Comparison of ENCODE assay signal across 8 mouse cellular contexts in genomic region chr4:31824518-31825437, GRCm38 (mm10).
A peak's percentile ranks its signal among the peaks of the same experiment; 100 is the strongest.
DNase-seq lines count a peak whose midpoint lies in the region; ATAC-seq and TF ChIP-seq lines count a peak whose summit lies in the region.

No protein-coding gene starts in this region.

- no peak for ATAC-seq in heart, embryonic 12.5 days (ENCODE audit: insufficient number of reproducible peaks, low FRiP score)
- no peak for ATAC-seq in hindbrain, embryonic 14.5 days (ENCODE audit: low FRiP score)
- no peak for ATAC-seq in liver, embryonic 14.5 days (ENCODE audit: insufficient read depth)

- H3K27me3 ChIP-seq in heart, embryonic 12.5 days (replicated peaks) = no peaks in the 10 kb centered on the region
- no peaks in the 10 kb centered on the region for H3K27me3 ChIP-seq in hindbrain, embryonic 14.5 days (ENCODE audit: control insufficient read depth, insufficient read depth, low read length)
- H3K27me3 ChIP-seq in liver, embryonic 14.5 days (ENCODE audit: control insufficient read depth, insufficient read depth, low read length) = no peaks in the 10 kb centered on the region

- 43% methylated on average over 14 of the region's 14 CpGs for WGBS in heart, embryonic 12.5 days
- WGBS in bone marrow, adult 2 months = 25% methylated on average over 14 of the region's 14 CpGs
- WGBS in hindbrain, embryonic 14.5 days = 62% methylated on average over 14 of the region's 14 CpGs
- 59% methylated on average over 14 of the region's 14 CpGs for WGBS in liver, embryonic 14.5 days (ENCODE audit: insufficient replicate concordance)

- no peak for DNase-seq in heart, postnatal 36 days
- no peak for DNase-seq in hindbrain, embryonic 14.5 days (ENCODE audit: low spot score)
- DNase-seq in liver, embryonic 14.5 days (ENCODE audit: low read depth in 3 of 3, low spot score in 3 of 3) = no peak
- DNase-seq in adrenal gland, adult 18-20 months (ENCODE audit: low spot score in 2 of 2) = no peak
- no peak for DNase-seq in right cerebral cortex, adult 2 months (ENCODE audit: low spot score in 2 of 2)
- no peak for DNase-seq in c-Kit-positive CD71-positive TER-119-positive erythroid progenitor cells, embryonic 14.5 days (ENCODE audit: low spot score)

- no peak for TF ChIP-seq EP300 in liver, embryonic 14.5 days (IDR thresholded peaks at IDR 0.05; ENCODE audit: low read depth)

- no peak for TF ChIP-seq POLR2A in bone marrow, adult 2 months (IDR thresholded peaks at IDR 0.05; ENCODE audit: borderline replicate concordance, control insufficient read depth, low read depth, low read length)

- H3K9me3 ChIP-seq in heart, embryonic 12.5 days (replicated peaks) = no peaks in the 10 kb centered on the region
- no peaks in the 10 kb centered on the region for H3K9me3 ChIP-seq in hindbrain, embryonic 14.5 days (ENCODE audit: control insufficient read depth, low read length)
- no peaks in the 10 kb centered on the region for H3K9me3 ChIP-seq in liver, embryonic 14.5 days (ENCODE audit: control insufficient read depth, low read length)

- H3K4me1 ChIP-seq in heart, embryonic 12.5 days (replicated peaks) = peaks cover 18% of the 10 kb centered on the region
- H3K4me1 ChIP-seq in bone marrow, adult 2 months (ENCODE audit: control insufficient read depth, insufficient read depth, low read length) = no peaks in the 10 kb centered on the region
- no peaks in the 10 kb centered on the region for H3K4me1 ChIP-seq in hindbrain, embryonic 14.5 days (replicated peaks; ENCODE audit: control insufficient read depth, insufficient read depth, low read length)
- H3K4me1 ChIP-seq in liver, embryonic 14.5 days (replicated peaks; ENCODE audit: control insufficient read depth in 2 of 2, insufficient read depth in 2 of 2, low read length in 1 of 2) = no peaks in the 10 kb centered on the region

- intact Hi-C loops in heart, postnatal 36 days (cut with DNase I) = loop anchor here (10.0 kb wide), 2 partner anchors 160 to 410 kb away; no protein-coding TSS in a partner anchor

- peak overlapping the region; percentile 53 for H3K4me2 ChIP-seq in heart, embryonic 12.5 days
- peak overlapping the region; percentile 33 for H3K4me2 ChIP-seq in hindbrain, embryonic 14.5 days (replicated peaks)
- peak overlapping the region; percentile 27; the same call in 1 of the 2 replicates for H3K4me2 ChIP-seq in liver, embryonic 14.5 days (ENCODE audit: low read depth)

- H3K9ac ChIP-seq in heart, embryonic 12.5 days = no peak overlapping the region
- H3K9ac ChIP-seq in hindbrain, embryonic 14.5 days = no peak overlapping the region
- no peak overlapping the region for H3K9ac ChIP-seq in liver, embryonic 14.5 days (replicated peaks)

- no peaks in the 10 kb centered on the region for H3K36me3 ChIP-seq in heart, embryonic 12.5 days
- H3K36me3 ChIP-seq in hindbrain, embryonic 14.5 days (replicated peaks; ENCODE audit: control insufficient read depth, insufficient read depth) = no peaks in the 10 kb centered on the region
- no peaks in the 10 kb centered on the region for H3K36me3 ChIP-seq in liver, embryonic 14.5 days (replicated peaks; ENCODE audit: control insufficient read depth, insufficient read depth, low read depth)

- 0 out of 2 replicates have a peak overlapping the region, but pooled peaks have one; percentile 3 for H3K4me3 ChIP-seq in heart, embryonic 12.5 days
- H3K4me3 ChIP-seq in bone marrow, adult 2 months (replicated peaks; ENCODE audit: control insufficient read depth, low read depth, low read length) = peak overlapping the region; percentile 2
- H3K4me3 ChIP-seq in hindbrain, embryonic 14.5 days (replicated peaks; ENCODE audit: low read length) = 0 out of 2 replicates have a peak overlapping the region, but pooled peaks have one; percentile 6
- H3K4me3 ChIP-seq in liver, embryonic 14.5 days (ENCODE audit: insufficient read depth in 1 of 2, low read depth in 2 of 2, low read length in 2 of 2) = no peak overlapping the region

- H3K27ac ChIP-seq in heart, embryonic 12.5 days (ENCODE audit: poor library complexity, severe bottlenecking) = 0 out of 2 replicates have a peak overlapping the region, but pooled peaks have one; percentile 20
- H3K27ac ChIP-seq in bone marrow, adult 2 months (ENCODE audit: control insufficient read depth, insufficient read depth, low read depth, low read length, poor library complexity) = no peak overlapping the region
- H3K27ac ChIP-seq in hindbrain, embryonic 14.5 days = no peak overlapping the region
- H3K27ac ChIP-seq in liver, embryonic 14.5 days = no peak overlapping the region

- no peak for TF ChIP-seq CTCF in bone marrow, adult 2 months (IDR thresholded peaks at IDR 0.05; ENCODE audit: control insufficient read depth, insufficient read depth, low read length)
- no peak for TF ChIP-seq CTCF in liver, embryonic 14.5 days (IDR thresholded peaks at IDR 0.05; ENCODE audit: low read depth)

Comparison
In these comparisons a context has a peak if more than half of its experiments do, and no peak if none do; other contexts are left out.
1. H3K4me3 ChIP-seq: peak in heart, embryonic 12.5 days (single experiment), bone marrow, adult 2 months (single experiment) and hindbrain, embryonic 14.5 days (single experiment); none in liver, embryonic 14.5 days (0 of 2).
2. Peak in every context shown above with its lines, with median percentiles within 50 percentile points of each other: H3K4me2 ChIP-seq.